Mouse (Mus musculus): ENCODE results near the gene Sdad1.
"Not testable (repeated sequence)": the region's sequence is repeated elsewhere in the genome, so short reads cannot be mapped to it uniquely, and the experiment has no call there.

Gene Sdad1

GRCm38 (mm10) chr5:92309681-92310511 is at the start of gene Sdad1:
Gene Sdad1, minus strand, starts transcription at chr5:92310479.
- peak; percentile 79 to 80 for DNase-seq (ENCODE audit: low read depth in 1 of 2, low spot score in 2 of 2)

- DNase-seq (ENCODE audit: low read depth in 1 of 2, low spot score in 2 of 2): no peak
Measured at GRCm38 (mm10) chr5:92358767-92359455, 48.6 kb upstream of the Sdad1 start.

GRCm38 (mm10) chr5:92358033-92358432 is 47.8 kb upstream of the Sdad1 start:
- no peak for DNase-seq (ENCODE audit: low read depth in 1 of 2, low spot score in 2 of 2)

- peak; percentile 30 to 62 for DNase-seq (ENCODE audit: low read depth in 1 of 2, low spot score in 2 of 2)
Measured at GRCm38 (mm10) chr5:92353517-92353916, 43.2 kb upstream of the Sdad1 start.

GRCm38 (mm10) chr5:92352716-92353115 is 42.4 kb upstream of the Sdad1 start:
- DNase-seq (ENCODE audit: low read depth in 1 of 2, low spot score in 2 of 2): not testable (repeated sequence)

GRCm38 (mm10) chr5:92349731-92350130 is 39.5 kb upstream of the Sdad1 start:
- no peak for DNase-seq (ENCODE audit: low read depth in 1 of 2, low spot score in 2 of 2)

- DNase-seq (ENCODE audit: low read depth in 1 of 2, low spot score in 2 of 2): peak; percentile 41 to 52
Measured at GRCm38 (mm10) chr5:92348794-92349413, 38.6 kb upstream of the Sdad1 start, which contains the start of gene Cxcl10. Gene Cxcl10, minus strand, starts transcription at chr5:92348889.

GRCm38 (mm10) chr5:92345006-92345405 is 34.7 kb upstream of the Sdad1 start:
- DNase-seq (ENCODE audit: low read depth in 1 of 2, low spot score in 2 of 2): no peak

GRCm38 (mm10) chr5:92340606-92341005 is 30.3 kb upstream of the Sdad1 start:
- no peak for DNase-seq (ENCODE audit: low read depth in 1 of 2, low spot score in 2 of 2)

- no peak for DNase-seq (ENCODE audit: low read depth in 1 of 2, low spot score in 2 of 2)
Measured at GRCm38 (mm10) chr5:92336743-92337142, 26.5 kb upstream of the Sdad1 start.

- no peak for DNase-seq (ENCODE audit: low read depth in 1 of 2, low spot score in 2 of 2)
Measured at GRCm38 (mm10) chr5:92332359-92332840, 22.1 kb upstream of the Sdad1 start.

GRCm38 (mm10) chr5:92331635-92332338 is 21.5 kb upstream of the Sdad1 start, which contains the start of gene Art3:
Gene Art3, plus strand, starts transcription at chr5:92331827.
- DNase-seq (ENCODE audit: low read depth in 1 of 2, low spot score in 2 of 2): no peak

- DNase-seq (ENCODE audit: low read depth in 1 of 2, low spot score in 2 of 2): no peak
Measured at GRCm38 (mm10) chr5:92331122-92331521, 20.8 kb upstream of the Sdad1 start.

- DNase-seq (ENCODE audit: low read depth in 1 of 2, low spot score in 2 of 2): no peak
Measured at GRCm38 (mm10) chr5:92327929-92328328, 17.6 kb upstream of the Sdad1 start, which contains the start of gene Cxcl9. Gene Cxcl9, minus strand, starts transcription at chr5:92328079.

- DNase-seq (ENCODE audit: low read depth in 1 of 2, low spot score in 2 of 2): no peak
Measured at GRCm38 (mm10) chr5:92327367-92327766, 17.1 kb upstream of the Sdad1 start.

- DNase-seq (ENCODE audit: low read depth in 1 of 2, low spot score in 2 of 2): no peak
Measured at GRCm38 (mm10) chr5:92323264-92323663, 13.0 kb upstream of the Sdad1 start.

GRCm38 (mm10) chr5:92322612-92323011 is 12.3 kb upstream of the Sdad1 start:
- no peak for DNase-seq (ENCODE audit: low read depth in 1 of 2, low spot score in 2 of 2)

GRCm38 (mm10) chr5:92321631-92322400 is 11.5 kb upstream of the Sdad1 start:
- DNase-seq (ENCODE audit: low read depth in 1 of 2, low spot score in 2 of 2): no peak

GRCm38 (mm10) chr5:92318596-92318995 is 8.3 kb upstream of the Sdad1 start:
- peak in 1 of 2 experiments; percentile 7 for DNase-seq (ENCODE audit: low read depth in 1 of 2, low spot score in 2 of 2)

- no peak for DNase-seq (ENCODE audit: low read depth in 1 of 2, low spot score in 2 of 2)
Measured at GRCm38 (mm10) chr5:92318119-92318518, 7.8 kb upstream of the Sdad1 start.

Data from monocyte, adult 2 months (primary cell).